Mouse (Mus musculus) stomach, postnatal 0 days (tissue): ENCODE data around the gene Adcy9. TPM values are rescaled to one million over a fixed set of nuclear protein-coding genes. Genes with fewer than 3 reads are reported as not detected.
"Not testable (repeated sequence)": the region's sequence is repeated elsewhere in the genome, so short reads cannot be mapped to it uniquely, and the experiment has no call there.

Experiments
- ATAC-seq: fragments of 200-750 bp; cut with Nextera tagmentation; 2 replicates; pipeline ENCODE4 v1.8.0; 2017; ENCODE audit not compliant: low FRiP score, low TSS enrichment
- DNase-seq: peaks from one replicate; pipeline ENCODE4 v3.0.0-alpha.2; 2016; ENCODE audit warnings: low spot score
- H3K27ac ChIP-seq: fragments of 300-500 bp; sonication (generic); replicated peaks from 2 replicates; pipeline ENCODE4 v1.5.1; 2014; ENCODE audit warnings: mild to moderate bottlenecking, control low read depth
- H3K27me3 ChIP-seq: fragments of 300-500 bp; sonication (generic); 2 replicates; pipeline ENCODE4 v1.6.1; 2014; ENCODE audit warnings: low read length; ENCODE audit not compliant: control insufficient read depth, insufficient read depth
- H3K36me3 ChIP-seq: fragments of 300-500 bp; sonication (generic); 2 replicates; pipeline ENCODE4 v1.6.1; 2014; ENCODE audit warnings: low read length, mixed read lengths; ENCODE audit not compliant: control insufficient read depth, insufficient read depth
- H3K4me1 ChIP-seq: fragments of 300-500 bp; sonication (generic); replicated peaks from 2 replicates; pipeline ENCODE4 v1.6.1; 2014; ENCODE audit warnings: antibody characterized with exemption; ENCODE audit not compliant: control insufficient read depth, insufficient read depth
- H3K4me2 ChIP-seq: fragments of 300-500 bp; sonication (generic); replicated peaks from 2 replicates; pipeline ENCODE4 v1.6.1; 2014; ENCODE audit warnings: low read depth, mild to moderate bottlenecking, control low read depth, moderate library complexity
- H3K4me3 ChIP-seq: fragments of 300-500 bp; sonication (generic); 2 replicates; pipeline ENCODE4 v1.5.1; 2014; ENCODE audit warnings: low read depth, low read length, control low read depth
- H3K9ac ChIP-seq: fragments of 300-500 bp; sonication (generic); 2 replicates; pipeline ENCODE4 v1.6.1; 2014; ENCODE audit warnings: mild to moderate bottlenecking, low read length, control low read depth, mixed read lengths
- H3K9me3 ChIP-seq: fragments of 300-500 bp; sonication (generic); 2 replicates; pipeline ENCODE4 v1.6.1; 2016; ENCODE audit warnings: low read length; ENCODE audit not compliant: control insufficient read depth
- CTCF ChIP-seq: IDR thresholded peaks from 2 replicates; pipeline ENCODE4 v1.5.1; 2016; ENCODE audit warnings: antibody characterized with exemption, low read depth, mild to moderate bottlenecking, moderate library complexity
- EP300 ChIP-seq: optimal IDR thresholded peaks from 2 replicates; pipeline ENCODE3; 2016; ENCODE audit warnings: antibody characterized with exemption
- WGBS: fragments of 180-500 bp; shearing (Covaris S2); extraction: QIAGEN DNeasy Blood & Tissue Kit; methylation state at CpG from one replicate; pipeline ENCODE4 v1.1.7; 2014; 5-methylcytosine and 5-hydroxymethylcytosine counted together
- polyA plus RNA-seq: library from polyadenylated mRNA; unstranded; fragments of >200 nt; fragmentation: Nextera tagmentation; extraction: Ambion mirVana; gene quantifications from 2 replicates; pipeline ENCODE4 v1.2.1, GENCODE M21; 2015

The Adcy9 gene
- polyA plus RNA-seq, 1 experiment from 2014 or later, result 1.2 TPM

- Histone ChIP-seq H3K4me1 (0 out of 2 replicates have a peak, but pooled peaks cover 2% of the 10 kb centered on the region), H3K36me3 (no peaks in the 10 kb centered on the region), H3K4me3 (peak overlapping the region; percentile 42), H3K4me2 (peak overlapping the region; percentile 75), H3K27ac (peak overlapping the region; percentile 61), H3K9ac (peak overlapping the region; percentile 72), H3K9me3 (no peaks in the 10 kb centered on the region), H3K27me3 (no peaks in the 10 kb centered on the region)
- TF ChIP-seq EP300, result no peak
- TF ChIP-seq CTCF, result peak; percentile 97
- ATAC-seq (peak; percentile 89), DNase-seq (peak; percentile 89)
- 9% methylated on average over 40 of the region's 40 CpGs for WGBS
Measured at GRCm38 (mm10) chr16:4267857-4268666, 152.2 kb downstream of the Adcy9 start.

GRCm38 (mm10) chr16:4267453-4267852 lies 152.8 kb downstream of the Adcy9 start:
- no peak overlapping the region for H3K27ac ChIP-seq
- 66% methylated on average over 9 of the region's 9 CpGs for WGBS
- TF ChIP-seq EP300 (no peak), CTCF (no peak)
- DNase-seq, result no peak
- 0 out of 2 replicates have a peak, but pooled peaks cover 2% of the 10 kb centered on the region for H3K4me1 ChIP-seq
- H3K4me3 ChIP-seq, result peak overlapping the region; percentile 42
- H3K9me3 ChIP-seq, result no peaks in the 10 kb centered on the region
- H3K9ac ChIP-seq, result peak overlapping the region; percentile 72; the same call in 1 of the 2 replicates
- no peaks in the 10 kb centered on the region for H3K36me3 ChIP-seq
- no peaks in the 10 kb centered on the region for H3K27me3 ChIP-seq
- H3K4me2 ChIP-seq, result peak overlapping the region; percentile 75
- ATAC-seq, result no peak

- Histone ChIP-seq H3K27ac (no peak overlapping the region), H3K9ac (no peak overlapping the region), H3K4me2 (no peak overlapping the region), H3K27me3 (no peaks in the 10 kb centered on the region), H3K4me3 (no peak overlapping the region), H3K36me3 (no peaks in the 10 kb centered on the region), H3K9me3 (no peaks in the 10 kb centered on the region), H3K4me1 (0 out of 2 replicates have a peak, but pooled peaks cover 2% of the 10 kb centered on the region)
- TF ChIP-seq EP300 (no peak), CTCF (no peak)
- ATAC-seq (no peak), DNase-seq (no peak)
- 57% methylated on average over 5 of the region's 5 CpGs for WGBS
Measured at GRCm38 (mm10) chr16:4265351-4265750, 154.9 kb downstream of the Adcy9 start.

GRCm38 (mm10) chr16:4263486-4263885 lies 156.8 kb downstream of the Adcy9 start:
- Histone ChIP-seq H3K36me3 (no peaks in the 10 kb centered on the region), H3K9ac (no peak overlapping the region), H3K4me3 (no peak overlapping the region), H3K9me3 (no peaks in the 10 kb centered on the region), H3K4me2 (no peak overlapping the region), H3K27ac (no peak overlapping the region), H3K27me3 (no peaks in the 10 kb centered on the region), H3K4me1 (0 out of 2 replicates have a peak, but pooled peaks cover 2% of the 10 kb centered on the region)
- DNase-seq, result no peak
- 68% methylated on average over 3 of the region's 3 CpGs for WGBS
- TF ChIP-seq EP300 (no peak), CTCF (no peak)
- no peak for ATAC-seq

- no peak for ATAC-seq
- no peak overlapping the region for H3K9ac ChIP-seq
- 92% methylated on average over 2 of the region's 2 CpGs for WGBS
- no peak overlapping the region for H3K27ac ChIP-seq
- no peak for DNase-seq
- no peak for TF ChIP-seq EP300
- TF ChIP-seq CTCF, result no peak
- no peaks in the 10 kb centered on the region for H3K27me3 ChIP-seq
- no peak overlapping the region for H3K4me3 ChIP-seq
- H3K9me3 ChIP-seq, result no peaks in the 10 kb centered on the region
- no peaks in the 10 kb centered on the region for H3K36me3 ChIP-seq
- H3K4me2 ChIP-seq, result no peak overlapping the region
- no peaks in the 10 kb centered on the region for H3K4me1 ChIP-seq
Measured at GRCm38 (mm10) chr16:4257546-4257945, 162.8 kb downstream of the Adcy9 start.

GRCm38 (mm10) chr16:4248791-4249190 lies 171.5 kb downstream of the Adcy9 start:
- Histone ChIP-seq H3K9me3 (no peaks in the 10 kb centered on the region), H3K4me2 (no peak overlapping the region), H3K36me3 (no peaks in the 10 kb centered on the region), H3K27me3 (no peaks in the 10 kb centered on the region), H3K4me3 (no peak overlapping the region), H3K9ac (no peak overlapping the region), H3K4me1 (no peaks in the 10 kb centered on the region), H3K27ac (no peak overlapping the region)
- 88% methylated on average over 3 of the region's 3 CpGs for WGBS
- DNase-seq (no peak), ATAC-seq (no peak)
- TF ChIP-seq EP300 (no peak), CTCF (no peak)

GRCm38 (mm10) chr16:4245241-4245640 lies 175.1 kb downstream of the Adcy9 start:
- DNase-seq, ATAC-seq, H3K36me3 ChIP-seq, H3K27me3 ChIP-seq, H3K9me3 ChIP-seq, H3K4me1 ChIP-seq, H3K4me2 ChIP-seq, H3K9ac ChIP-seq, H3K4me3 ChIP-seq, H3K27ac ChIP-seq: not testable (repeated sequence)
- WGBS, result 100% methylated on average over 1 of the region's 1 CpGs
